ENCODE assay signal across 18 mouse cellular contexts in genomic region chr1:181435414-181435813, GRCm38 (mm10).
DNase-seq lines count a peak whose midpoint lies in the region; ATAC-seq and TF ChIP-seq lines count a peak whose summit lies in the region.
"Had no signal": no experiment of that assay in that cellular context is flagged by ENCODE, and none has a peak within 500 bp of the region (broad histone marks: within the 10 kb centered on the region; RNA-seq: fewer than 3 reads in every experiment).

No protein-coding gene starts in this region.

- no peak for ATAC-seq in hindbrain, embryonic 14.5 days (ENCODE audit: low FRiP score)
- no peak for ATAC-seq in hindbrain, postnatal 0 days
- no peak for ATAC-seq in limb, embryonic 13.5 days (ENCODE audit: low FRiP score, low read depth)
- ATAC-seq: forebrain, embryonic 15.5 days; hindbrain, embryonic 16.5 days had no signal

- DNase-seq in hindbrain, embryonic 14.5 days (ENCODE audit: low spot score): no peak
- DNase-seq in hindbrain, postnatal 0 days (ENCODE audit: low spot score): no peak
- DNase-seq in ovary, adult 18-20 months (ENCODE audit: low spot score): peak; percentile 73
- DNase-seq in ovary, postnatal 10 days (ENCODE audit: low spot score): no peak
- DNase-seq in layer of hippocampus, postnatal 14 days (ENCODE audit: low spot score in 2 of 2): no peak
- DNase-seq: adrenal gland, adult 8-10 months; cerebellum, adult 11 months; cerebellum, adult 8-10 months; cerebellum, postnatal 14 days; gastrocnemius, postnatal 36 days; heart, adult 11 months; heart, postnatal 36 days had no signal

- no peak for TF ChIP-seq CTCF in hindbrain, postnatal 0 days (IDR thresholded peaks at IDR 0.05; ENCODE audit: low read depth)

- WGBS in hindbrain, embryonic 14.5 days: 73% methylated on average over 5 of the region's 5 CpGs
- 64% methylated on average over 5 of the region's 5 CpGs for WGBS in hindbrain, postnatal 0 days
- WGBS in limb, embryonic 13.5 days: 71% methylated on average over 5 of the region's 5 CpGs

- H3K4me2 ChIP-seq in hindbrain, embryonic 14.5 days (replicated peaks): no peak overlapping the region
- H3K4me2 ChIP-seq in hindbrain, postnatal 0 days (ENCODE audit: low read depth, low read length): no peak overlapping the region
- no peak overlapping the region for H3K4me2 ChIP-seq in limb, embryonic 13.5 days (replicated peaks)
- H3K4me2 ChIP-seq: embryonic facial prominence, embryonic 15.5 days; forebrain, embryonic 15.5 days; heart, embryonic 13.5 days had no signal

- H3K27ac ChIP-seq in hindbrain, embryonic 14.5 days: 0 out of 2 replicates have a peak overlapping the region, but pooled peaks have one; percentile 16
- H3K27ac ChIP-seq in hindbrain, postnatal 0 days: no peak overlapping the region
- no peak overlapping the region for H3K27ac ChIP-seq in limb, embryonic 13.5 days
- H3K27ac ChIP-seq: embryonic facial prominence, embryonic 15.5 days; forebrain, embryonic 15.5 days; heart, embryonic 13.5 days had no signal

- no peak overlapping the region for H3K9ac ChIP-seq in hindbrain, embryonic 14.5 days
- no peak overlapping the region for H3K9ac ChIP-seq in hindbrain, postnatal 0 days (replicated peaks; ENCODE audit: low read length)
- 0 out of 2 replicates have a peak overlapping the region, but pooled peaks have one; percentile 5 for H3K9ac ChIP-seq in limb, embryonic 13.5 days
- H3K9ac ChIP-seq: embryonic facial prominence, embryonic 15.5 days; forebrain, embryonic 15.5 days; heart, embryonic 13.5 days had no signal

- H3K9me3 ChIP-seq in hindbrain, embryonic 14.5 days (ENCODE audit: control insufficient read depth, low read length): no peaks in the 10 kb centered on the region
- no peaks in the 10 kb centered on the region for H3K9me3 ChIP-seq in hindbrain, postnatal 0 days (ENCODE audit: low read length)
- H3K9me3 ChIP-seq in limb, embryonic 13.5 days: no peaks in the 10 kb centered on the region
- H3K9me3 ChIP-seq: embryonic facial prominence, embryonic 15.5 days; forebrain, embryonic 15.5 days; heart, embryonic 13.5 days had no signal

- no peaks in the 10 kb centered on the region for H3K27me3 ChIP-seq in hindbrain, embryonic 14.5 days (ENCODE audit: control insufficient read depth, insufficient read depth, low read length)
- H3K27me3 ChIP-seq in hindbrain, postnatal 0 days (ENCODE audit: insufficient read depth, low read length): no peaks in the 10 kb centered on the region
- H3K27me3 ChIP-seq in limb, embryonic 13.5 days: no peaks in the 10 kb centered on the region
- H3K27me3 ChIP-seq: embryonic facial prominence, embryonic 15.5 days; forebrain, embryonic 15.5 days; heart, embryonic 13.5 days had no signal

- no peaks in the 10 kb centered on the region for H3K4me1 ChIP-seq in hindbrain, embryonic 14.5 days (replicated peaks; ENCODE audit: control insufficient read depth, insufficient read depth, low read length)
- no peaks in the 10 kb centered on the region for H3K4me1 ChIP-seq in hindbrain, postnatal 0 days (ENCODE audit: insufficient read depth, low read length)
- H3K4me1 ChIP-seq in limb, embryonic 13.5 days: peaks cover 9% of the 10 kb centered on the region
- H3K4me1 ChIP-seq: embryonic facial prominence, embryonic 15.5 days had no signal

- no peak overlapping the region for H3K4me3 ChIP-seq in hindbrain, embryonic 14.5 days (replicated peaks; ENCODE audit: low read length)
- no peak overlapping the region for H3K4me3 ChIP-seq in hindbrain, postnatal 0 days (ENCODE audit: low read length)
- H3K4me3 ChIP-seq in limb, embryonic 13.5 days: no peak overlapping the region
- H3K4me3 ChIP-seq: embryonic facial prominence, embryonic 15.5 days; erythroblast, embryonic 14.5 days; forebrain, embryonic 15.5 days; heart, embryonic 13.5 days had no signal

- no peaks in the 10 kb centered on the region for H3K36me3 ChIP-seq in hindbrain, embryonic 14.5 days (replicated peaks; ENCODE audit: control insufficient read depth, insufficient read depth)
- H3K36me3 ChIP-seq in hindbrain, postnatal 0 days (ENCODE audit: insufficient read depth, low read length): no peaks in the 10 kb centered on the region
- H3K36me3 ChIP-seq in limb, embryonic 13.5 days: no peaks in the 10 kb centered on the region
- H3K36me3 ChIP-seq: embryonic facial prominence, embryonic 15.5 days; forebrain, embryonic 15.5 days; heart, embryonic 13.5 days had no signal
